Mouse (Mus musculus): Measurements from ENCODE around the gene Sppl3. TPM values are rescaled to one million over a fixed set of nuclear protein-coding genes. Genes with fewer than 3 reads are reported as not detected.
"Not testable (repeated sequence)": the region's sequence is repeated elsewhere in the genome, so short reads cannot be mapped to it uniquely, and the experiment has no call there.

Sppl3 gene
- polyA plus RNA-seq, 1 experiment from 2014 or later: 35.1 TPM

DNA sequence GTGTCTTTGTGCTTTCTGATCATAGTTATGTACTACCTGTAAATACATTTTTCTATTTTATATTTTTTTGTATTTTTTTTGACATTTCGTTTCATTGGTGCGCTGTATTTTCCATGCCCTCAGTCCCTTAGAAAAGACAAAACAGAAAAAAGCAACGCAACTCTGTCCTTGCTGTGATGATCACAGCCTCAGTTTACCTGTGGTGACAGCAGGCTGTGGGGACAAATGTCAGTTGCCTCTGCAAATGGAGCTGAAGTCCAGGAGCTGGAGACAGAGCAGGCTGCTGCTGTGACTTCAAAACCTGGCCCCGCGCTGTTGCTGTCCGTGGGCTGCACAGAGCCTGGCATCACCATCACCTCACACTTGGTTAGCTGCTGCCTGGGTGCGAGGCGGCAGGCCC lies 87.3 kb downstream of the Sppl3 start, which contains the start of gene Gm10401:
Gene Gm10401, minus strand, starts transcription at position 101 of the 400 bp plus-strand sequence.
- Histone ChIP-seq H3K27me3 (replicated peaks) (no peaks in the 10 kb centered on the region), H3K4me3 (no peak within 1 kb of the TSS), H3K4me2 (no peak within 1 kb of the TSS), H3K9me3 (no peaks in the 10 kb centered on the region), H3K36me3 (replicated peaks) (peaks cover 36% of the 10 kb centered on the region; the same call in 1 of the 2 replicates), H3K4me1 (no peaks in the 10 kb centered on the region), H3K9ac (no peak within 1 kb of the TSS), H3K27ac (no peak within 1 kb of the TSS)
- no peak for ATAC-seq (replicated peaks)
- WGBS: 91% methylated on average over 8 of the region's 8 CpGs

DNA sequence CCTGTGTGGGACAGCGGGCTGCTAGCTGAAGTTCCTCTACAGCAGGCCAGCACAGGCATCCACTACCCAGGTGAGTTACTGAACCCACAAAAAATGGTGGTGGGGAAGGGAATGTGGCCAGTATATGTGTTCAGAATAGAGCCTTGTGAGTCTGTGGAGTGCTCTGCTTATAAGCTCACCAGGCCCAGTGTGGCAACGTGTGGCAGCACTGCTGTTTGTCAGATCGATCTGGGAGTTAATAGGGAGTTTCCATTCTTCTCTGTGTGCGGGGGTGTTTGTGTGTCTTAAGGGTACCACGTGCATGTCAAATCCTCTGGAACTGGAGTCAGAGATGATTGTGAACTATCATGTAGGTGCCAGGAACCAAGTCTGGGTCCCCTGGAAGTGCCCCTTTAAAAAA lies 88.6 kb downstream of the Sppl3 start:
- no peaks in the 10 kb centered on the region for H3K4me1 ChIP-seq
- WGBS: 85% methylated on average over 5 of the region's 5 CpGs
- no peak overlapping the region for H3K4me2 ChIP-seq
- no peaks in the 10 kb centered on the region for H3K9me3 ChIP-seq
- H3K27me3 ChIP-seq (replicated peaks): no peaks in the 10 kb centered on the region
- H3K4me3 ChIP-seq: no peak overlapping the region
- no peak overlapping the region for H3K27ac ChIP-seq
- H3K36me3 ChIP-seq (replicated peaks): peaks cover 36% of the 10 kb centered on the region; the same call in 1 of the 2 replicates
- no peak overlapping the region for H3K9ac ChIP-seq
- ATAC-seq (replicated peaks): no peak

DNA sequence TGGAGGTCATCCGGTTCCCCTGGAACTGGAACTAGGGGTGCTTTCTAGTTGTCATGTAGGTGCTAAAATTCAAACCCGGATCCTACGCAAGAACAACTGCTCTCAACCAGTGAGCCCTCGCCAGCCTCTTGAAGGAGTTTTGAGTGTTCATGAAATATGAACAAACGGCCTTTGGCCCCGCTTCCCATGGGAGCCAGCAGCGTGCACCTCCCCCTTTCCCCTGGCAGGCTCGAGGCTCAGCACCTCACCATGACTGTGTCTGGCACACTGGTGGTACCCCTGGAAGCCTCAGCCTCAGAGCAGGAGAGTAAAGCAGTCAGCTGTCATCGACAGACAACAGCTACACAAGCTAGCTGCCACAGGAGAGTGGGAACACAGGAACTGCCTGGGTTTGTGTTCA lies 89.1 kb downstream of the Sppl3 start:
- Histone ChIP-seq H3K27me3 (replicated peaks) (no peaks in the 10 kb centered on the region), H3K4me1 (no peaks in the 10 kb centered on the region), H3K27ac (no peak overlapping the region), H3K9me3 (no peaks in the 10 kb centered on the region), H3K4me2 (no peak overlapping the region), H3K36me3 (replicated peaks) (peaks cover 32% of the 10 kb centered on the region; the same call in 1 of the 2 replicates), H3K9ac (no peak overlapping the region), H3K4me3 (no peak overlapping the region)
- 83% methylated on average over 9 of the region's 9 CpGs for WGBS
- no peak for ATAC-seq (replicated peaks)

DNA sequence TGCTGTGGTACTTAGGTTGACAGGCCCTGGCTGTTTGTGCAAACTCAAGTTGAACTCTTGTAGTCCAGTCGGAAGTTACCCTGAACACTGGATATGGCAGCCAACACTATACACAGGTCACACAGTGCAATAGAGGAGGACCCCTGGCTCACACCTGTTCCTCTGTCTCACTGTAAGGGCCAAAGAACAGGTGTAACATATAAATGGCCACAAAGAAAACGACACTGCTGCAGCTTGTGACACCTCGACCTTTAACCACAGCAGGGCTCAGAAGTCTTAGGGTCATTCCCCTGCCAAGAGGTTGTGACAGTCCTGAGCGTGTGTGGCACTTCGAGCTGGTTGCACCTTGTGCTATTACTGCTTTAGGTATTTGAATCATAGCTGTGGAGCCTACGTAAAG lies 89.5 kb downstream of the Sppl3 start:
- H3K4me2 ChIP-seq: no peak overlapping the region
- H3K9me3 ChIP-seq: no peaks in the 10 kb centered on the region
- no peaks in the 10 kb centered on the region for H3K27me3 ChIP-seq (replicated peaks)
- no peaks in the 10 kb centered on the region for H3K4me1 ChIP-seq
- H3K36me3 ChIP-seq (replicated peaks): peaks cover 29% of the 10 kb centered on the region; the same call in 1 of the 2 replicates
- 86% methylated on average over 6 of the region's 6 CpGs for WGBS
- H3K9ac ChIP-seq: no peak overlapping the region
- no peak overlapping the region for H3K27ac ChIP-seq
- no peak for ATAC-seq (replicated peaks)
- no peak overlapping the region for H3K4me3 ChIP-seq

DNA sequence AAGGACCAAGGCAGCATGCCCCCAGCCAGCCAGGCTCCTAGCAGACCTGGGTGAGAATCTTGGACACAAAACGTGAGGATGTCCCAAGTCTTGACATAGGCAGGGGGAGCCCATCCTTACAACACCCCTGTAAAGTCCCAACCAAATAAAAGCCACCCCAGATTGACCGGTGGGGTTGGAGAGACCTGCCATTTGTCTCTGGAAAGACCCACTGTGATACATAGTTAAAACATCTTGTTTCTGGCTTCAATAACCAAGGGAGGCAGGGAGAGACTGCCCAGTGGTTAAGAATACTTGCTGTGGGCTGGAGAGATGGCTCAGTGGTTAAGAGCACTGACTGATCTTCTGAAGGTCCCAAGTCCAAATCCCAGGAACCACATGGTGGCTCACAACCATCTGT lies 91.3 kb downstream of the Sppl3 start:
- Histone ChIP-seq H3K4me3 (no peak overlapping the region), H3K9ac (no peak overlapping the region), H3K4me1 (no peaks in the 10 kb centered on the region), H3K36me3 (replicated peaks) (peaks cover 11% of the 10 kb centered on the region; the same call in 1 of the 2 replicates), H3K4me2 (no peak overlapping the region), H3K27ac (no peak overlapping the region), H3K9me3 (no peaks in the 10 kb centered on the region), H3K27me3 (replicated peaks) (no peaks in the 10 kb centered on the region)
- ATAC-seq (replicated peaks): no peak
- WGBS: 80% methylated on average over 2 of the region's 2 CpGs

DNA sequence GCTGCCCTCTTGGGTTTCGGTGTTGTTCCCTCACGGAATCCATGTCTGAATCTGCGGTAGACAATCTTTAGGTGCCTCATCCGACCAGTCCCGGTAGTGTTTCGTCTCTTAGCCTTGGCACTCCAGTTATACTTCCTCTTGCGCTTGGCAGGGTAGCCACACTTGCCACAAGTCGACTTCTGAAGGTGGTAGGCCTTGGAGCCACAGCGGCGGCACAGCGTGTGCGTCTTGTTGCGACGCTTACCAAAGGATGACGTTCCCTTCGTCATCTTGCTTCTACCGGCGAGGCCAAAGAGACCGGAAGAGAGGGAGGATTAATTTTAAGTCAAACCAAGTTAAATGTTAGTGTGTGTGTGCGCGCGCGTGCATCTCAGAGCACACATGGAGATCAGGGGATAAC lies 92.3 kb downstream of the Sppl3 start:
- not testable (repeated sequence) for ATAC-seq (replicated peaks); H3K9ac ChIP-seq
- 98% methylated on average over 23 of the region's 23 CpGs for WGBS

DNA sequence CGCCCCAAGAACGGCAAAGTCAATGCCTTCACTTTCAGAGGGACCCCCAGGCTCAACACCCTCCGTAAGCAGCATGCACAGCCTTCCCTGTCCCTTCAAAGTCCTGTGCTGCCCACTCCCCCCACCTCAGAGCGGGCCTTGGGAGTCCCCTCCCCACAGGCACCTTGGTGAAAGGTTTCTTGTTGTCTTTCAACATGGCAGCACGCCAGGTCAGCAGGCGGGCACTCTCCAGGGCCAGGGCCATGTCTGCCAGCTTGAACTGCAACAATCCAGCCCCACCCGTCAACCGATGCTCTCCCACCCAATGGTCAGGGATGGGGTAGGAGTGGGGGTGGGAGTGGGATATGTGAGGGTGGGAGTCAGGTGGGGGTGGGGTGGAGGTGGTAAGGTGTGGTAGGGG lies 100.2 kb downstream of the Sppl3 start:
- H3K9ac ChIP-seq: no peak overlapping the region
- H3K27me3 ChIP-seq (replicated peaks): no peaks in the 10 kb centered on the region
- WGBS: 87% methylated on average over 8 of the region's 8 CpGs
- ATAC-seq (replicated peaks): no peak
- H3K9me3 ChIP-seq: no peaks in the 10 kb centered on the region
- H3K4me3 ChIP-seq: no peak overlapping the region
- no peaks in the 10 kb centered on the region for H3K4me1 ChIP-seq
- H3K36me3 ChIP-seq (replicated peaks): no peaks in the 10 kb centered on the region; the same call in 1 of the 2 replicates
- no peak overlapping the region for H3K27ac ChIP-seq
- no peak overlapping the region for H3K4me2 ChIP-seq

More for the DNA sequence above, 92.3 kb downstream of the Sppl3 start:
- not testable (repeated sequence) for H3K36me3 ChIP-seq (replicated peaks); H3K27ac ChIP-seq; H3K27me3 ChIP-seq (replicated peaks); H3K9me3 ChIP-seq; H3K4me1 ChIP-seq; H3K4me3 ChIP-seq; H3K4me2 ChIP-seq

DNA sequence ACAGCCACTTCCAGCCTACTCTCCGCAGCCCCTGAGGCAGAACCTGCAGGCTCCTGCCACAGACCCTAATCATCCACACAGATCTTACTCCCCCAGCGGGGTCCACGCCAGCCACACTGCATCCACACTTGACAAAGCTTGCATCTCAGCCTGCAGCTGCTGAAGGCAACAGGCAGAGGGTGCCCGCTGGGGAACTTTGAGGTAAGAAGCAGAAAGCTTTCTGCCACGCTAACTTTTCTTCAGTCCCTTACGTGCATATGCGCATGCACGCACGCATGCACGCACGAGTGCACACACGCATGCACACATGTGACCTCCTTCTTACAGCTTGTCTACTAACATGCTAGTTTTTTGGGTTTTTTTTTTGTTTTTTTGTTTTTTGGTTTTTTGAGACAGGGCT lies 102.3 kb downstream of the Sppl3 start:
- Histone ChIP-seq H3K4me2 (no peak overlapping the region), H3K36me3 (replicated peaks) (no peaks in the 10 kb centered on the region; the same call in 1 of the 2 replicates), H3K9me3 (no peaks in the 10 kb centered on the region), H3K9ac (no peak overlapping the region), H3K4me3 (no peak overlapping the region), H3K27ac (no peak overlapping the region), H3K27me3 (replicated peaks) (no peaks in the 10 kb centered on the region), H3K4me1 (no peaks in the 10 kb centered on the region)
- ATAC-seq (replicated peaks): no peak
- whole genome bisulfite sequencing: 95% methylated on average over 12 of the region's 12 CpGs

DNA sequence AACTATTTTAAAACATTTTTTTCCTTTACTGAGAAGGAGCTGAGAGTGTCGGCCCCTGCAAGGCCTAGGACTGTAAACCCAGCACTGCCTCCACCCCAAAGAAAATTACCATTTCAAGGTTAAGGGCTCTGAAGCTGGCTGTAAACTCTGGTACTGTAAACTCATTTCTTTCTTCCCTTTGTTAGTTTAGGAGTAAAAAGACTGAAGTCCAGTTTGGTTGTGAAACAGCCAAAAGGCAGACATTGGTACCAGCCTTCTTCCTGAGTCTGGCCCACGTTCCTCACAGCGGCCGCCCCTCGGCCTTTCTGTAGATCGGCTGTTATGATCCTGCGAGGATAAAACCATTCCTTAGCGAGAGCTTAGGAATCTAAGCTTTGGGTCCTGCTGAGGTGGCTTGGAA lies 103.6 kb downstream of the Sppl3 start:
- Histone ChIP-seq H3K9me3 (no peaks in the 10 kb centered on the region), H3K27ac (no peak overlapping the region), H3K9ac (no peak overlapping the region), H3K27me3 (replicated peaks) (no peaks in the 10 kb centered on the region), H3K4me1 (peaks cover 8% of the 10 kb centered on the region; the same call in 1 of the 2 replicates), H3K4me3 (no peak overlapping the region), H3K36me3 (replicated peaks) (no peaks in the 10 kb centered on the region; the same call in 1 of the 2 replicates), H3K4me2 (no peak overlapping the region)
- ATAC-seq (replicated peaks): no peak
- WGBS: 94% methylated on average over 8 of the region's 8 CpGs

DNA sequence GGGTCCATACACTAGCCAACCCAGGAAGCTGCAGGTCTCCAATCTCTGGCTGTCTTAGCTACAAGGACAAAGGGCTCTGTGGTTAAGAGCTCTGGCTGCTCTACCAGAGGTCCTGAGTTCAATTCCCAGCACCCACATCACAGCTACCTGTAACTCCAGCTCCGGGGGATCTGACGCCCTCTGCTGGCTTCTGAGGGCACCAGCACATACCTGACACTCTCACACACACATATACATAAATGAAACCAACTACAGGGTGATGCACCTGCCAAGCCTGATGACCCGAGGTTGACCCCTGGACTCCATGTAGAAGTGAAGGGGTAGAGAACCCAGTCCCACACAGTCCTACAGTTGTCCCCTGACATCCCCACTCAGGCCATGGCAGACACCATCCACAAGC lies 105.5 kb downstream of the Sppl3 start:
- Histone ChIP-seq H3K27ac (no peak overlapping the region), H3K9ac (no peak overlapping the region), H3K36me3 (replicated peaks) (no peaks in the 10 kb centered on the region; the same call in 1 of the 2 replicates), H3K4me2 (no peak overlapping the region), H3K4me1 (peaks cover 9% of the 10 kb centered on the region; the same call in 1 of the 2 replicates), H3K27me3 (replicated peaks) (no peaks in the 10 kb centered on the region), H3K4me3 (no peak overlapping the region), H3K9me3 (no peaks in the 10 kb centered on the region)
- ATAC-seq (replicated peaks): no peak
- WGBS: 91% methylated on average over 3 of the region's 3 CpGs

DNA sequence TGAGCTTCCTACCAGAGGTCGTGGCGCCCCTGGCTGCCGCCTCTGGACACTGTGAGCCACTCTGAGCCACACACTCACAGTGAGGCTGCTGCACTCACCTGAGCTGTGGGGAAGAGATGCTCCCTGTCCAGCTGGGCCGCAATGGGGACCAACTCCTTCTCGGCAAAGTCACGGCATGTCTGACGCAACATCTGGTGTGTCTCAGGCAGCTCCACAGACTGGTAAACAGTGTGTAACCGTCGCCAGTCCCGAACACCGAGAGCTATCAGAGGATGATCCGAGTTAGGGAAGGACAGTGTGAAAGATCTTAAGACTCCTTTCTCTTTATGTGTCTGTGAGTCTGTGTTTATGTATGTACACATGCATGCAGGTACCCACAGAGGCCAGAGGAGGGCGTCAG lies 106.5 kb downstream of the Sppl3 start:
- Histone ChIP-seq H3K27ac (no peak overlapping the region), H3K36me3 (replicated peaks) (no peaks in the 10 kb centered on the region; the same call in 1 of the 2 replicates), H3K9ac (no peak overlapping the region), H3K27me3 (replicated peaks) (no peaks in the 10 kb centered on the region), H3K4me2 (no peak overlapping the region), H3K9me3 (no peaks in the 10 kb centered on the region), H3K4me3 (no peak overlapping the region), H3K4me1 (peaks cover 9% of the 10 kb centered on the region; the same call in 1 of the 2 replicates)
- WGBS: 93% methylated on average over 13 of the region's 13 CpGs
- no peak for ATAC-seq (replicated peaks)

DNA sequence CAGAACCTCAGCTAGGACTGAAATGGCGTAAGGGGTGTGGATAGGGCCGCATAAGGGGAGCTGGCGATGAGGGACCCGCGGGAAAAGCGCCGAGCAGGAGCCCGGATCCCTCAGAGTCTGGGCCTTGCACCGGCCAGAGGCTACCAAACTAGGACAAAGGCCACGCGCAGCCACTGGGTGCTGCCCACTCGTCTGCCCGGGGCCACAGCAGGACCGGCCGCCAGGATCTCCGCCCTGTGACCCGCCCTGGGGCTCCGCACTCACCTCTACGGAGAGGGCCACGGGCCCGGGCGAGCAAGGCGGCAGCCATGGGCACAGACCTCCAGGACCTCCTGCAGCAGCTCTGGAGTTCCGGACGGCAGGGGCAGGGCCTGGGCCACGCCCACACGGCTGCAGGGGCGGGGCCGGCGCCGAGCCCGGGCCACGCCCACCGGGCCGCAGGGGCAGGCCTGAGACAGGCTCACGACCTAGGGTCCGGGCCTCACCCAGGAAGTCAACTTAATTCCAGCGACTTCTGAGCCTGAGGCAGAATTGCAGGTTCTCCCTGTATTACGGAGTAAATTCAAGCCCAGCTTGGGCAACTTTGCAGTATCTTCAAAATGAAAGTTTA lies 108.1 kb downstream of the Sppl3 start, which contains the start of gene Acads:
Gene Acads, minus strand, starts transcription at position 386 of the 610 bp plus-strand sequence.
- peak within 1 kb of the TSS; percentile 43 for H3K4me3 ChIP-seq
- H3K9ac ChIP-seq: peak within 1 kb of the TSS; percentile 44
- peak; percentile 74 for ATAC-seq (replicated peaks)
- no peaks in the 10 kb centered on the region for H3K36me3 ChIP-seq (replicated peaks)
- no peaks in the 10 kb centered on the region for H3K27me3 ChIP-seq (replicated peaks)
- peak within 1 kb of the TSS; percentile 62 for H3K4me2 ChIP-seq
- H3K4me1 ChIP-seq: peaks cover 9% of the 10 kb centered on the region; the same call in 1 of the 2 replicates
- H3K9me3 ChIP-seq: no peaks in the 10 kb centered on the region
- WGBS: under 1% methylated on average over 39 of the region's 39 CpGs
- H3K27ac ChIP-seq: no peak within 1 kb of the TSS

DNA sequence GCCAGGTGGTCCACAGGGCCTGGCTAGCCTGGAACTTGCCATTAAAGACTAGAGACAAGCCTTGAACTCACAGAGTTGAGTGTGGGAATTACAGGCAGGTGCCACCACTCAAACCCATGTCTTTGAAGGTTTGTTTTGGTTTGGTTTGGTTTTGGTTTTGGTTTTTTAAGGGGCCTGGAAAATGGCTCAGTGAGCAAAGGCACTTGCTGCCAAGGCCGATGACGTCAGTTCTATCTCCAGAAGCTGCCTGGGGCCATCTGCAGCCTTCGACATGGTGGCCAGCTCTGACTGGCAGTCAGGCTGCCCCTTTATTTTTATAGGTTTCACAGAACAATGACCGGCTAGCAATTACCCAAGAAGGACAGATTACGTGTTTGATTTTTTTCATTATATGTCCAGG lies 110.0 kb downstream of the Sppl3 start:
- peaks cover 18% of the 10 kb centered on the region for H3K4me1 ChIP-seq
- 81% methylated on average over 5 of the region's 5 CpGs for WGBS
- no peaks in the 10 kb centered on the region for H3K9me3 ChIP-seq
- peaks cover under 1% of the 10 kb centered on the region; the same call in 1 of the 2 replicates for H3K36me3 ChIP-seq (replicated peaks)
- H3K27ac ChIP-seq: no peak overlapping the region
- ATAC-seq (replicated peaks): no peak
- H3K4me2 ChIP-seq: no peak overlapping the region
- no peak overlapping the region for H3K9ac ChIP-seq
- H3K27me3 ChIP-seq (replicated peaks): no peaks in the 10 kb centered on the region
- H3K4me3 ChIP-seq: no peak overlapping the region
